Mouse (Mus musculus): ENCODE data around the gene Rasgrp4.

Gene Rasgrp4

DNA sequence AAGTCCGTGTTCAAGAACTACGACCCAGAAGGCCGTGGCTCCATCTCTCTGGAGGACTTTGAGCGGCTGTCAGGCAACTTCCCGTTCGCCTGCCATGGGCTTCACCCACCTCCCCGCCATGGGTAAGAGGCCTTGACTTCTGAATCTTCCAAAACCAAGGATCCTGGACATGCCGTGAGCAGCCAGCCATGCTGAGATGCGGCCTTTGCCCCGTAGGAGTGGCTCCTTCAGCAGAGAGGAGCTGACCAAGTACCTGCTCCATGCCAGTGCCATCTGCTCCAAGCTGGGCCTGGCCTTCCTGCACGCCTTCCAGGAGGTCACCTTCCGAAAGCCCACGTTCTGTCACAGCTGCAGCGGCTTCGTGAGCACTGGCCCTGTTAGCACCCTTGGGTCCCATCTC, 14.1 kb downstream of the Rasgrp4 start:
- no peak for DNase-seq

GRCm38 (mm10) chr7:29151486-29151885, 16.8 kb downstream of the Rasgrp4 start:
- no peak for DNase-seq

GRCm38 (mm10) chr7:29154018-29154720, 19.5 kb downstream of the Rasgrp4 start:
- no peak for DNase-seq

- peak; percentile 78 to 93 for DNase-seq
Measured at GRCm38 (mm10) chr7:29155196-29155837, 20.7 kb downstream of the Rasgrp4 start.

- DNase-seq: peak; percentile 65 to 78
Measured at GRCm38 (mm10) chr7:29155838-29156782, 21.5 kb downstream of the Rasgrp4 start, which contains the start of gene Fam98c. Gene Fam98c, minus strand, starts transcription at chr7:29156234.

GRCm38 (mm10) chr7:29158264-29158663, 23.6 kb downstream of the Rasgrp4 start:
- DNase-seq: no peak

DNA sequence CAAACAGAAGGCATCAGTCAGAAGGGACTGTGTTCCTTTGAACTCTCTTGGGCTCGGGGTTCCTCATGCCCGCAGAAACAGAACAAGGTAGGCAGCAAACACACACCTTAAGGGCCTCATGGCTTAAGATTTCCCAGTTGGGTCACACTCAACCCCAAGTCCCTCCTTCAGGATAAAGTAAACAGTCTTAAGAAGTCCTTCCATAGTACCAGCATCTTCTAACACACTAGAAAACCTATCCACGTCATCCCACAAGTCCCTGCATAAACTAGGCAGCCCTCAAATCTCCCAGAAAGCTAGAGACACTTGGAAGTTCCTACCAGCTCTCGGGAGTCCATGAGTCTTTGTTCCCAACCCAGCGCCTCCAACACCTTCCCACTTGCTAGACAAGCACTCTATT, 27.6 kb downstream of the Rasgrp4 start:
- no peak for DNase-seq

DNA sequence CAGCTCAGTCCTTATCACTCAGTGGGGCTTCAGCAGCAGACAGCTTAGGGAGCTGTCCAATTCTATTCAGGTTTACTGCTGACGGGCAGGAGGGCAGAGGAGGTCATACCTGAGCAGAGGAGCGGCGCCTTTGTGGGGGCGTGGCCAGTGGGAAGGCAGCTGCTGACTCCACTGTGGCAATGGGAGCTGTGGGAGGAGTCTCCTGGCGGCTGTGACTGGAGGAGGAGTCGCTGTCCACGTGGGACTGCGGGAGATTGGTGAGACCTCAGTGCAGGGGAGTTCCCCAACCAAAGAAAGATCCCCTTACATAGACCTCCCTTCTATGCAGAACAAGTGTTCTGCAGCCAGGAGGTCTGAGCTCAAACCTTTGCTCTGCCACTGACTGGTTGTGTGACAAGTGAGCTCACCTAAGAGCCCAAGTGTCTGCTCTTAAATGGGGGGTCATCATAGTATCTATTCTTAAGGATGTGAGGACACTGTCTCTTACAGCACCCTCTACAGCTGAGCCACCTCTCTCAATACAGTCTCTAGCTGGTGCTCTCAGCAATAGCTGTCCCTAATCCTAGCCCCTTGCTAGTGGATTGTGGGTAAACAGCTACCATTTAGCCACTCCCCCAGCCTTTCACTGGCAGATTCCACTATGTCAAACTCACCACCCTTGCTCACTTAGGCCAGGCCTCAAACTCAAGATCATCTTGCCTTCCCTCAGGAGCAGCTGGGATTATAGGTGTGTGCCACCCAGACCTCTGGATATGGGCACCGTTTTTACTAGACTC, 28.3 kb downstream of the Rasgrp4 start:
- no peak for DNase-seq

GRCm38 (mm10) chr7:29167656-29168055, 33.0 kb downstream of the Rasgrp4 start:
- DNase-seq: no peak

DNA sequence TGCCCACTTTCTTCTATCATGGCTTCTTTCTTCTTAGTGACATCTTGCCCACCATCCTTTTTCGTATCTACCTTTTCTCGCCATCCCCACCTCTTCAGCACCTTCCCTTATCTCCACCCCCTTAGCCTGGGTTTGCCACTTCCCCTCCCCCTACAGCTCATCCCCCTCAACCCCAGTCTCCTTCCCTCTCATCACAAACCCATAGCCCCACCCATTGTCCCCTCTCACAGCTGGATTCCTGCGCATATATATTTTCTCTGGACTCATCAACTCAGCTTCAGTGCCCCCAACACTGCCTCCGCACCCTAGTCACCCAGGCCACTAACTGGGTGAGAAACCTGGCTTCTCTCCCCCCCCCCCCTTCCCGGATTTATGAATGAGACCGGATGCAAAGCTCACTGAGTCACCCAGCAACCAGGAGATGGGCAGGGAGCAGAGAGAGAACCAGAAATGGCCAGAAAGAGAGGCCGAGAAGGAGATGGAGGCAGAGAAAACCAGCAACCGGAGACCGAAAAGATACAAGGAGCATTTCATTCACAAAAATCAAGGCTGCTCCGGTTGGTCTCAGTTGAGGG, 33.6 kb downstream of the Rasgrp4 start:
- DNase-seq: no peak

DNA sequence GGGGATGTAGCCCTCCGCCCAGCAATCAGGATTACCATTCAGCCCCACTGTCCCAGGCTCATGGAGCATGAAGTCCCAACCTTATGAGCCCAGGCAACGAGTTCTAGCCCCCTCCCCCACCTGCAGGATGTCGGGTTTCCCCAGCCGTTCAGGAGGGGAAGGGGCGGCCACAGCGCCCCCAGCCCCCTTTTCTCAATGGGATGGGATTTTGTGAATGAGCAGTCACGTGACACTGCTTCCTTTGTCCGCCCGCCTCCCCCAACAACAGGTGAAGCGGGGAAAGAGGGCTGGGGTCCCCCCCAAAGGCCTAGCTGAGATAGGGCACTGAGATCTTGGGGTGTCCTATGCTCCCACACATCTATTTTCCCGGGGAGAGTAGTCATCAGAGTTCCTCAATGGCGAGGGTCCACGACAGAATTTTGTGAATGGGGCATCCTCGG, 34.2 kb downstream of the Rasgrp4 start:
- DNase-seq: no peak

DNA sequence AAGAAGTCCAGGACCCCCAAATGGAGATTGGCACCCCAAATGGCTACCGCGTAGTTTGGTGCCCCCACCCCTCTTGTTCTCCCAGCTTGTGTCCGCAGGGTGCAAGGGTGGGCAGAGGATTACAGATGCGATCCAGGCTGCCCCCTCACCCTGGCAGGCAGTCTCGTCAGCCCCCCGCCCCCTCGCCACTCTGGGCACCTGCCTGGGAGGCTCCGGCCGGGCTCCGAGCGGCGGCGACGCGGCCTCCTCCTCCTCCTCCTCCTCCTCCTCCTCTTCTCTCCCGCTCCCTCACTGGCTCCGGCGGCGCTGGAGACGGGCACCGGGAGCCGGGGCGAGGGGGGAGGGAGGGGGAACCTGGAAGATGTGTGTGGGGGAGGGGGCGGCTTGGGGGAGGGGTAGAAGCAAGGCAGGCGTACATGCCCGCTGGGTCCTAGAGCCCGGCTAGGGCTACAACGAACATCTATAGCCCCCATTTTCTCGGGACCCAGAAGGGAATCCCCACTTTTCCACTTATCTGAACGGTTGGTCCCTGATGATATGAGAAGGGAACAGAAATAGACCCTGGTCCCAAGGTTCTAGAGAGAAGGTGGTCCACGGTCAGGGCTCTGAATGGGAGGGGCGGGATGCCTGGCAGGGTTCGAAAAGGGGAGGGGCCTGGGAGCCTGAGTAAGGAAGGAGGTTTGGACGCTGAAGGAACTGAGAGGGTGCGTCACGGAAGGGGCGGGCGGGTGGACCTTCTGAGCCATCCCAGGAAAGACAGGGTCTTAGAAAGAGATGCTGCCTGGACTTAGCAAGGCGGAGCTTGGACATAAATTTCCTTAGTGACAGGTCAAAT, 34.8 kb downstream of the Rasgrp4 start:
- DNase-seq: peak in 1 of 2 experiments; percentile 38

- DNase-seq: peak in 1 of 2 experiments; percentile 61
Measured at GRCm38 (mm10) chr7:29170066-29170754, 35.6 kb downstream of the Rasgrp4 start, which contains the start of the genes Ggn and Spred3. Gene Ggn, plus strand, starts transcription at chr7:29170210. Gene Spred3, minus strand, starts transcription at chr7:29170411.

- DNase-seq: peak in 1 of 2 experiments; percentile 38
Measured at GRCm38 (mm10) chr7:29170755-29171561, 36.3 kb downstream of the Rasgrp4 start.

DNA sequence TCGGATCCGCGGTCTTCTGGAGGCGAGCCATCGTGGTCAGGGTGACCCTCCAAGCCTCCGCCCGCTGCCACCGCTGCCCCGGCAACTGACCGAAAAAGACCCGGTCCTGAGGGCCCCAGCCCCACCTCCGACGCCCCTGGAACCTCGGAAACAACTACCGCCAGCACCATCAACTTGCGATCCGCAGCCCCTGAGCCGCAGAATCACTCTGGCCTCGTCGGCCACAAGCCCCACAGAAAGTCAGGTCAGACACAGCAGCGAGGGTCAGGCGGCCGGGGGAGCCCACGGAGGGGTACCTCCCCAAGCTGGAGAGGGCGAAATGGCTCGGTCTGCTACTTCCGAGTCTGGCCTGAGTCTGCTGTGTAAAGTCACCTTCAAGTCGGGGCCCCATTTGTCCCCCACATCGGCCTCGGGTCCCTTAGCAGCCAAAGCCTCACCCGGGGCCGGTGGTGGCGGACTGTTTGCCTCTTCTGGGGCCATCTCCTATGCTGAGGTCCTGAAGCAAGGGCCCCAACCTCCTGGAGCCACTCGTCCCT, 37.0 kb downstream of the Rasgrp4 start:
- DNase-seq: no peak

DNA sequence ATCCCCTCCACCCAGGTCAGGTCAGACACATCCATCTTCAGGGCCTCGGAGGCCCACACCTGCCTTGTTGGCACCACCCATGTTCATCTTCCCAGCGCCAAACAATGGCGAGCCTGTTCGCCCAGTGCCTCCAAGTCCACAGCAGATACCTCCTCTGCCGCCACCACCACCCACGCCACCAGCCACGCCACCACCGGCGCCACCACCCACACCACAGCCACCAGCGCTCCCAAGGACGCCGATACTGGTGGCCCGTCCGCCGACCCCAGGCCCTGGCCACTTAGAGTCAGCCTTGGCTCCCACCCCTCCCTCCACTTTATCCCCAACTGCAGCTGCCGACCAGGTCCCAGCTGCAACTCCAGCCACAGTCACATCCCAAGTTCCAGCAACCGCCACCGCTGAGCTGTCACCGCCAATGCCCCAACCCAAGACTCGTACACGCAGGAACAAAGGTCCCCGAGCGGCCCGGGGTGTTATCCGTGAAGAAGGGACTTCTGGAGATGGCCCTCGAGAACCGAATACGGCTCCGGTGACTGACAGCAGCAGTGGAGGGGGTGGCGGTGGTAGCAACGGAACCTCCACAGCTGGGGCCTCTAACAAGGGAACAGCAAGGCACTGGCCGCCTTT, 37.9 kb downstream of the Rasgrp4 start:
- DNase-seq: no peak

GRCm38 (mm10) chr7:29178106-29178505, 43.5 kb downstream of the Rasgrp4 start:
- DNase-seq: no peak

- no peak for DNase-seq
Measured at GRCm38 (mm10) chr7:29179323-29179722, 44.7 kb downstream of the Rasgrp4 start.

Data from spleen, adult 18-20 months (tissue).